Mouse (Mus musculus): ENCODE data around the gene Gadd45g.

Gene Gadd45g

DNA sequence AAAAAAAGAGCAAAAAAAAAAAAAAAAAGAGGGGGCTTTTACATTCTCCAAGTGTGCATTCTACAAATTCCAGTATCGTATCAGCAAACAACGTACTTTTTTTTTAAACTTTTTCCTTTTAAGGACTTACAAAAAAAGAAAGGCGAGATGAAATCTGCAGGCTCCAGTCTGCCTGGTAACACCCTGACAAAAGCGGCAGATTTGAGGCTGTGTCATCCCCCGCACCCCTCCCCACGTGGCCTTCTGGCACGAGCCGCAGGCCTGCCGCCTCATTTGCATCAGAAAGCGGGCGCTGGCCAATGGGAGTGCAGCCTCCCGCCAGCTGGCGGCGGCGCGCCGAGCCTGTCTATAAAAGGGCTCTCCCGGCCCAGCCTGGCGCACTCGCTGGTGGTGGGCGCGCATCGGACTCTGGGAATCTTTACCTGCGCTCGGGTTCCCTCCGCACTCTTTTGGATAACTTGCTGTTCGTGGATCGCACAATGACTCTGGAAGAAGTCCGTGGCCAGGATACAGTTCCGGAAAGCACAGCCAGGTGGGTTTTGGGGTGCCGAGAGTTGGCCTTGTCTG lies at the start of gene Gadd45g:
Gadd45g (plus strand) TSS at position 378 of the 567 bp plus-strand sequence.
- DNase-seq (ENCODE audit: extremely low read depth, low read depth), result peak; percentile 93

DNA sequence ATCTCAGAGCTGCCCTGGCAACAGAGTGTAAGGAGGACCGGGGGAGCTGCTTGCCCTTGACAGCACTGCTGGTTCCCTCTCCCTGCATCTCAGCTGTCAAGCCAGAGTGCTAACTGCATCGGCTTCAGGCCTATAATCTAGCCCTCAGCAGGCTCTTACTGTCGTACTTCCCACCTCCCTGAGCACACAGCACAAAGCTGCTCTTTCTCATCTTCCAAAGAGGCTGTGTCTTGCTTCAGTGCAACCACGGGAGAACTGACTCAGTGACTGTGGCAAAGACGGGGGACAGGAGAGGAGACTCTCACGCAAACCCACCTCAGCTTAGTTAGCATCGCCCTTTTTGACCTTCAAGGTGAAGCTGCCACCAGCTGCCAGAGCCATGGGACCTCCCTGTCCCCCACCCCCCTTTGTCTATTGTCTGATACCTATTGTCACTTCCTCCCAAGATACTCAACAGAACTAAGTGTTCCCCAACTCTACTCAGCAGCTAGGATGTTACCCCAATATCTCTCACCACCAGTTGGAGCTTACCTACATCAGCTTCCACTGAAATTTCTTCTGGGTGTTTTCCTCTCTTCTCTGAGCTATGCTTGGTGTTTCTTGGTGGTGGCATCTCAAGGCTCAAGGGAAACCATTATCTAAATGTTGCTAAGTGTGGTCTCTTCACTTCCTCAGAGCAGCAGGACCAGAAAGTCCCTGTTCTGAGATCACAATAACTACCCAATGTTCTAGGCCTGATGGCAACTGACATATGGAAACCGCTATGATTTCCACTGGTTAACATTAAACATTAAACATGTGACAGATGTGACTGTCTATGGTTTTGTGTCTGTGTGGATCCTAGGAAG lies 48.4 kb upstream of the Gadd45g start:
- DNase-seq (ENCODE audit: extremely low read depth, low read depth), result peak; percentile 21

DNA sequence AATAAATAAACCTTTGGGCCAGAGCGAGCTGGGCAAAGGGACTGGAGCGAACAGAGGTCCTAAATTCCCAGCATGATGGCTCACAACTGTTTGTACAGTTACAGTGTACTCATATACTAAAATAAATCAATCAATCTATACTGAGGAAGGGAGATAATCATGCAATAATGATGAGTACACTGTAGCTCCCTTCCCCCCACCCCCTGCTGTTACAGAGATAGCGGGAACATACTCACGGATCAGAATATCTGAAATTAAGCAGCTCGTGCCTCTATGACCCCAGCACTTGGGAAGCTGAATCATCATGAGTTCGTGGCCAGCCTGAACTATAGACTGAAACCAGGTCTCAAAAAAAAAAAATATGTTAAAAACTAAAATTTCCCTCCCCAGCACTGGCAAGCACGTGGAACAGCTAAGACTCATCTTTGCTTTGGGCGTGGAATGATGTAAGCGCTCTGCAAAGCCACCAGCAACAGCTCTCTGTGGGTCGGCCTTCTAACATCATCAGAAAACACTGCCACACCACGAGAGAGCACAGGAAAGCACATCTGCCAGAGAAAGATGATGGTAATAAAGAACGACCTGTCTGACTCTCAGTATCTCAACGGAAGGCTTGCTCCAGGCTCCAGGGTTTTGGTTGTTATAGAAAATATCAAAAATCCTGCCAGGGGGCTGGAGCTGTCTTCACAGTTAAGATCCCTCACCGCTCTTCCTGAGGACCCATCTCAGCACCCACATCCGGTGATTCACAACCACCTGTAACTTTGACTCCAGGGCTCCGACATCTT lies 46.5 kb upstream of the Gadd45g start:
- DNase-seq (ENCODE audit: extremely low read depth, low read depth), result no peak

DNA sequence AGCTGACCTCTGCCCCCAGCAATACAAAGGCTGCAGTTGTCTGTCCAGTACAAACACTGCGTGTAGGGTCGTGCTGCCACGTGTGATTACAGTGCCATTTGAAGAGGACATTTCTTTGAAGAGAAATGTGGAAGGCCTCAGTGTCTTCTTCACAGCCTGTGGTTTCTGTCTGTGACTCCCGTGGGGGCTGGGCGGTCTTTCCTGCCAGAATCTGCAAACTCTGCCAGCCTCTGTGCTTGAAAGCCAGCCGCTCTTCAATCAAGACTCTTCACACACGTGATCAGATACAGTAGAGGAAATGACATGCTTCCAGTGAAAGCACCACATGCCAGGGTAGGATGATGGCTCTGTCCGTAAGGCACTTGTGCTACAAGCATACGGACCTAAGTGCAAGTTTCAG lies 45.6 kb upstream of the Gadd45g start:
- no peak for DNase-seq (ENCODE audit: extremely low read depth, low read depth)

DNA sequence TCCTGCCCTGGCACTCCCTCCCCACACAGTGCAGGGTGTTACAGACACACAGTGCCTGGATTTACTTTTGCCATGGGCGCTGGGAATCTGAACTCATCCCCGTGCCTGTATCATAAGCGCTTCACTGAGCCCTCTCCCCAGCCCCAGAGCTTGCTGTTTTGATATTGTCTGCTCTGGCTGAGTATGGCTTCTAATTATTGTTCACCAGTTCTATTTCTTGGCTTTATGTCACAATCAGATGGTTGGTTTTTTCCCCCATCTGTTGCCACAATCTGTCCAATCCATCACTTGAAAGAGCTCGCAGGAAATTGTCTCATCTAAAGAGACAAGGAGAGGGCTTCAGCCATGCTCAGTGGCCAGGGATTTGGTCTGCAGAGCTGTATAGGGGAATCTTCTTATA lies 40.8 kb upstream of the Gadd45g start:
- DNase-seq (ENCODE audit: extremely low read depth, low read depth), result no peak

DNA sequence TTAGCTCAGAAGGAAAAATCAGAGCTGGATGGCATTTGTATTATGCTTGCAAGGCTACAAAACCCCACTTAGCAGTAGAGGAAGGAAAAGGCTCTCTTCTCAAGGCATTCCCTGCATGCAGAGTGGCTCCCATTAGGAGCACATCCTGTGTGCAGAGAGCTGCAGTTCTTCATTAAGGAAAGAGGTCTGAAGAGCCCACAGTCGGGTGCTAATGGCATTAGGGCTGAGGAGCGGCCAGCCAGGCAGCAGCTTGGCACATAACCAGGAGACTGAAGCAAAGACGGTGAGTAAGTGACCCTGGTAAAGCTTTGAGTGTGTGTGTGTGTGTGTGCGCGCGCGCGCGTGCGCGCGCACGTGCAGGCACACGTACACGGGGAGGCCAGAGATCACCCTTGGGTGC lies 40.3 kb upstream of the Gadd45g start:
- DNase-seq (ENCODE audit: extremely low read depth, low read depth), result no peak

DNA sequence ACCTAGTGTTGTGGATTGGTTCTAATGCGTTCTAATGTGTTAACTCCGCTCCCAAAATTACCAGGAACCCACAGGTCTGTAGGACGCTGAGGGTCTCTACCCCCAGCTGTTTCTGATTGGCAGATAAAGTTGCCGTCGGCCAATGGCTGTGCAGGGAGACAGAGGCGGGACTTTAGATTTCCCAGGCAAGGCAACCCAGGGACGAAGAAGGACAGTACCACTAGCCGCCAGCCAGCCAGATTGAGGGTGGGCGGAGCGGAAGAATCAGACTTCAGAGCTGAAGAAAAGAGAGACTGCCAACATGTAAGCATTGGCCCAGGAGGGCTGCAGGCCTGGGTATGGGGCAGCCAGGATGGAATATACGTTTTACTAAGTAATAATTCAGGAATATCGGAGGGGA lies 38.3 kb upstream of the Gadd45g start:
- no peak for DNase-seq (ENCODE audit: extremely low read depth, low read depth)

DNA sequence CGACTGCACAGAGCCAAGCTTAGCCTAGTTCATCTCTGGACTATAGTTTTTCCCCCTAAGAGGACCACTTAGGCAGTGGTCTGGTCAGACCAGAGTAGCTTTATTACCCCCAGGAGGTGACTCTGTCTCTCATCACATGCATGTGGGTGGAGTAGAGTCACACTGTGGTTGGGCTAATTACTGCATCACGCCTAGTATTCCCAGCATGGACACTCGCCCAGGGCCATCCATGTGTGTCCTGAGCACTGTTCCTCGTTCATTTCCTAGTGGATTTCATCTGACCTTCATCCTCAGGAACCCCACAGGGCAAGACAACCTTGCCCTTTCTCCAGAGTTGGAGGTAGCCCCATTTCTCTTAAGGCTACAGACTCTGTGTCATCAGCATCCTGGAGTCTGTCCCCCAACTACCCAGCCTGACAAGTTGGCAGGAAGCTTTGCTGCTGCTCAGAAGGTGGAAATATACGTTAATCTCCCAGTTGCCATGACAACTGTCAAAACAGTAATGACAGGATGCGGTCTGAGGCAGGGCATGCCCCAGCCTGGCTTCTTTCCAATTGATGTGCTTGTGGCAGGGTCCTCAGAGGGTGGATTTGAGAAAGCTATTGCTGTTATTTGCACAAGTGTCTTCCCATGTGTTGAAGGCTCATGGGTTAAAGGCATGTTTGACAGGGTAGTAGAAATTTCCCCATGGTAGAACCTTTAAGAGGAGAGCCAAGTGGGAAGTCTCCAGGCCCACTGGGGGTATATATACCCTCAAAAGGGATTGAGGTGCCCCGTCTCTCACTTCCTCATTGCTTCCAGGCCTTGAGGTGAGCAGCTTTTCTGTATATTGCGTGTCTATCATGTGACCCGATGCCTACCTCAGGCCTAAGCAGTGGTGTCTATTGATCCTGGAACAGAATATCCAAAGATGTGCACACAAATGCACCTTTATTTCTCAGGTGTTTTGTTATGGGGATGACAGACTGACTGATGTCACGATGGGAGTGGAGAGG lies 32.6 kb upstream of the Gadd45g start:
- DNase-seq (ENCODE audit: extremely low read depth, low read depth), result peak; percentile 87

DNA sequence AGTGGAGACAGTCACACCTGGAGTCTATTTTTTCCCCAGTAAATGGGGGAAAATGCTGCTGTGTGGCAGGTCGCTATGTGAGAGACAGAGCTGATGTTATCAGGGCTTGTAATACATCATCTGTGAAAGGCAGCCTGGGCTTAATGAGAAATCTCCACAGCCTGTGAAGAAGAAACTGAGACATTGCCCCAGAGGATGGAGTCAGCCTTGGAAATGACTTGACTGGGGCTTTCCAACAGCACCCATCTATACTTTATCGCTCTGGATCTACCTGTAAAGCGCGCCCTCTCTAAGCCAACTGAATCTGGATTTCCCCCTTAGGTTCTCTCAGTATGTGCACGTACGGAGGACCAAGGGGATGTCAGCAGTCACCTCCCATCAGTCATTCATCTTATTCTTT lies 31.8 kb upstream of the Gadd45g start:
- DNase-seq (ENCODE audit: extremely low read depth, low read depth), result no peak

DNA sequence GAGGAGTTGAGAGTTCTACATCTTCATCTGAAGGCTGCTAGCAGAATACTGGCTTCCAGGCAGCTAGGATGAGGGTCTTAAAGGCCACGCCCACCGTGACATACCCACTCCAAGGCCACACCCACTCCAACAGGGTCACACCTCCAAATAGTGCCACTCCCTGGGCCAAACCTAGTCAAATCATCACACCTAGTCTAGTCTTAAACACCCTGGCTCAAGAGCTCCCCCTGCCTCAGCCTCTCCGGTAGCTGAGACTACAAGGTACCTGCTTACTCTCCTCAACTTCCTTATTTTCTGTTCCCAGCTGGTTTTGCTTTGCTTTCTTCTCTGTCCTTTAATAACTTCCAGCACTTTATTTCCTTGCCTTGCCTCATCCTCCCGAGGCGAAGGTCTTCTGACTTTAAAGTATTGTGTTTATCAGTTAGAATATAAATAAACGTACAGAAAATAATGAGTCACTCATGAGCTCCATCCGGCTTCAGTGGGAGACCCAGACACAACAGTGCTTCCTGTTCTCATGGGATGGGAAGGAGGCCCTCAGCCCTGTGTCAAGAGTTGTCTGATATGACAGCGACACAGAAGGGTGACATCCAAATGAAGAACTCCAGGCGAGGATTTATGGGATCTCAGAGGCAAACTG lies 30.5 kb upstream of the Gadd45g start:
- DNase-seq (ENCODE audit: extremely low read depth, low read depth), result peak; percentile 71

DNA sequence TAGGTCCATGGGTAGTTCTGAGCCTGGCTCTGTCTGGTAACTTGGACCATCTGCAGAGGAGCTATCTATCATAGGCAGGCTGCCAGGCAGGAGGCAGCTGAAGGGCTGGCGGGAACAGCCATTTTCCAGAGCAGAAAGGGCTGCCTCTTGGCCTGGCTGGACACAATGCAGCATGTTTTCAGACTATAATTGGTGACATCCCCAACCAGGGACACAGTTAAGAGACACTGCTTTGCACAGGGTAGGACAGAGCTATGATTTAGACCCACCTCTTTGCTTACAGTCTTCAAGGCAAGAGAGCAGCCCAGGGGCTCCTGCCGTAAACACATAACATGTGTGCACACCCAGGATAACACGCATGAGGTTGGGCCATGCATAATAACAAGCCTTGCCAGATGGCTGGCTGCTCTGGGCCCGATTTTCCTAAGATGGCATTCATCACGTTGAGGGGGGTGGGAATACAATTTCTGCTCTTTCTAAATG lies 29.9 kb upstream of the Gadd45g start:
- DNase-seq (ENCODE audit: extremely low read depth, low read depth), result no peak

DNA sequence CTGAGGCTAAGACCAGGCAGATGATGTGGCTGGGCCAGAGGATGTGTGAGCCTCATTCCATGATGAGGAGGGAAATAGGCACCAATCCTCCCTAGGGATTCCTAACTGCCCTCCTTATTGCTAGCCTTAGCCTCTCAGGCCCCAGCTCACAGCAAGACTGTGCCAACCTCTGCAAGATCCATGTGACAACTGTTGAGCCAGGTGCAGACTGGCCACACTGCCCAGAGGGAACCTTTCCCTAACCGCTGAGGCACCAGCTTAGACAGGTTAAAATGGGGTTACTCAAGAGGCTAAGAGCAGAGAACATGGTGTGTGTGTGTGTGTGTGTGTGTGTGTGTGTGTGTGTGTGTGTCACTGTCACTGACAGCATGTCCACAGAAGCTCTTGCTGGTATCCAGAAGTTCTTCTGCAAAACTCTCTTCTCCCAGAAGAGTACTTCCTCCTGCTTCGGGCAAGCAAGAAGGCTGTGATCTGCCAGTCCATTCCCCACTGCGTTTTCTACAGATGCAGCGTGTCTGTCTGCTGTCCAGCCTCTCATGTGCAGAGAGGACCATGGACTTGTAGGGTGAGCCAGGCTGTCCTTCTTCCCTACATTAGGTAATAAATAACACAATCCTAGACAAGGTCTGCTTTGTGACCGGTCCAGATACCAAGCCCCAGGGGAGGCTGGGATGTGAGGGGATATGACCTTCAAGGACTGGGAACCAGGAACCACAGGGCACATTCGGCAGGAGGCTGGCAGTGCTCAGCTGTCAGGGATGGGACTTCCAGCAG lies 28.1 kb upstream of the Gadd45g start:
- no peak for DNase-seq (ENCODE audit: extremely low read depth, low read depth)

DNA sequence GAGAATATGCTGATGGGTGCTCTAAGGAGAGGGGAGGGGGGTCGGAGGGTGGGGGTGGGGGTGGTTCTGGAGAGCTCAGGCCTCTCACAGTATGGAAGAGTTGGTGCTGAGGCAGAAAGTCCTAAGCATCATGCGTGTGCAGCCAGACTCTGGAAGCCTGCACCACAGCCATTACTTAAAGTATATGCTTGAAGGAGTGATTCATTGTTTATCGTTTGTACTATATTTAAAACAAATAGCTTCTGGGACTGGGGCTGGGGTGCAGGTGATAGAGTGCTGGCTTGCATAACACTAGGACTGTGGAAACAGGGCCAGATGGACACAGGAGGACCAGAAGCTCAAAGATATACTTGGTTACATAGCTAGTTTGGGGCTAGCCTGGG lies 27.5 kb upstream of the Gadd45g start:
- DNase-seq (ENCODE audit: extremely low read depth, low read depth), result no peak

DNA sequence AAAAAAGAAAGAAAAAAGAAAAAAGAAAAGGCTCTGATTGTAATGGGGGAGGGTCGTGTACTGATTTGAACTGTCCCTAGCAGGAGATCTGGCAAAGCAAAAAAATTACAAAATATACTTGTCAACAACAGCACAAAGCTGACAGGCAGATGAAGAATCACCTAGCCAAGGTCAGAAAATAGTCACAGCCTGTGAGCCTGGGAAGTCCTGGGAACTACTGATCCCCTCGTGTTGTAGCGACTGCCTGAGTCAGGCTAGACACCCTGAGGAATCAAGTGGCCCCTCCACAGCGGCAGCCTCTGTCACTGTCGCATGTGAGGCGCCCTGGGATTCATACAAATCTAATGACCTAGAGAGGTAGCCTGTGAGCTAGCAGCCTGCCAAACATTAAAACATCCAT lies 27.1 kb upstream of the Gadd45g start:
- no peak for DNase-seq (ENCODE audit: extremely low read depth, low read depth)

DNA sequence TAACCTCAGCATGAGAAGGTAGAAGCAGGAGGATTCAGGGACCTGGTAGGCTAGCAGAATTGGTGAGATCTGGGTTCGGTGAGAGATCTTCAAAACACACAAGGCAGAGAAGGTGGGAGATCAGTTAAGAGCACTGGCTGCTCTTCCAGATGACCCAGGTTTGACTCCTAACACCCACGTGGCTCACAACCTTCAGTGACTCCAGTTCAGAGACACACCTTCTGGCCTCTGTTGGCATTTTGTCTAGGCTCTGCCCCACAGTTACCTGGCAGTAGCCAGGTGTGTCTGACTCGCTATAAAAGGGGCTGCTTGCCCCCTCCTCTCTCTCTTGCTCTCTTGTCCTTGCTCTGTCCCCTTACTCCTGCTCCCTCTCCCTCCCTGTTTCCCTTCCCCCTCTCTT lies 24.5 kb upstream of the Gadd45g start:
- no peak for DNase-seq (ENCODE audit: extremely low read depth, low read depth)

DNA sequence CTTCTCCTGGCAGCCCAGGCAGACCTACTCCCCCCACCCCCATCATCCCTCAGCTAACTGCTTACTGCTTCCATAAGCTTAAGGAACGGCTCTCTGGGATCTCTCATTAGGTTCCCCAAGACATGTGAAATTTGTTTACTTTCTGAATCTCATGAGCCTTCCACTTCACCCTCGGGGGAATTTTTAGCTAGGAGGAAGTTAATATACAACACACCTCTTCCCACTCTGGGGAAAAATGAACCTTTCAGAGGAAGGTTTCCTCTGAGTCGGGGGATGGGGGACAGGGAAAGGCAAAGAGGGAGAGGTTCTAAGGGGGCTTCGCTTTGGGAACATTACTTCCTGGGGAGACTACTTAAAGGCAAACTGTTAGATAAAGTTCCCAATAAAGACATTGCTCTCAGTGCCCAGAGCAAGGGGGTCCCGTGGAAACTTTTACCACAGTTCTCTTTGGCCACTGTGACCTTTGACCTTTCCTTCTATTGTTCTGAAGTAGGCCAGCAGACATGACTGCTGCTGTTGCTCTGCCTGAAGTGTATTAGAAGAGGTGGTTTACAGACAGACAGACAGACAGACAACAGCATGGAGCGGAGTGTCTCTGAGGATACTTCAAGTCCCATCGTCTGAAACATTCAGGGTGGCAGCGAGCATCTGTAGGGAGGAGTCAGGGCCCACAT lies 22.5 kb upstream of the Gadd45g start:
- DNase-seq (ENCODE audit: extremely low read depth, low read depth), result no peak

DNA sequence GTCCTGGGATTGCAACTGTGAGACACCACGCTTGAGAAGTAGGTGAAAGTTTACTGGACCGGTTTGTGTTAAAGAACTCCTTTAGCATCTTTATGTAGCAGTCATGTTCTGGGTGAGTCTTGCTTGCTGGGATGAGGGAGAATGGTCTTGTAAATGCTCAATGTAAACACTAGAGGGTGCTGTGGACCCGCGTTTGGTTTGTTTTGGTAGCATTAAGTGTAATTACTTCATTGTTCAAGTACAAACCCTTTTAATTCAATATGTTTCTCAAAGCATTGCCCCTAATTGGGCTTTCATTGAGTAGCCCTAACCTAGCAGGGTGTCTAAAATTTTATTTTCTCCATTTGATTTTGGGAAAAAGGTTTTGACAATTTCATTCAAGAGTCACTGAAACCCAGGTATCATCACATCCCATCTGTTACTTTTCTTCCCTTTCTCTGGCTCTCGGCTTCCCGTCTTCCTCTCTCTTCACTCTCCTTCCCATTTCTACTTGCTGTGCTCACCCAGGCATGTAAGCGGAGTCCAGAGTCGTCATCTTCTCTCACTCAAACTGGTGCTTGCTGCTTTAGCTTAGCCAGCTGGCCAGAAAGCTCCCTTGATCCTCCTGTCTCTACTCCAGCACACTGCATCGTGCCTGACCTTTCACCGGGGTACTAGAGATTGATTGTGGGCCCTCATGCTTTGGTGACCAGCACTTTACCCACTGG lies 15.6 kb upstream of the Gadd45g start:
- DNase-seq (ENCODE audit: extremely low read depth, low read depth), result peak; percentile 62

DNA sequence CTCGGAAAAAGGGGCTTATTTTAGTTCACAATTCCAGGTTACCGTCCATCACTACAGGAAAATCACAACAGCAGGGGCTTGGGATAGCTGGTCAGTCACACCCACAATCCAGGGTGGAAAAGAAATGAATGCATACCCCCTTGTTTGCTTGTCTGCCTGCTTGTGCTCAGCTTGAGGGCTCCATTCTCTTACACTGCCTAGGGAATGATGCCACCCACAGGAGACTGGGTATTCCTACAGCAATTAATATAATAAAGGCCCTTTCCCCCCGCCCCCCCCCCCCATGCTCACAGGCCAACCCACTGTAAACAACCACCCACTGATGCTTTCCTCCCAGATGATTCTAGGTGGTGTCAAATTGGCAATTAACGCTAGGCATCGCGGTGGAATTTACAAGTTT lies 14.0 kb upstream of the Gadd45g start:
- DNase-seq (ENCODE audit: extremely low read depth, low read depth), result no peak

DNA sequence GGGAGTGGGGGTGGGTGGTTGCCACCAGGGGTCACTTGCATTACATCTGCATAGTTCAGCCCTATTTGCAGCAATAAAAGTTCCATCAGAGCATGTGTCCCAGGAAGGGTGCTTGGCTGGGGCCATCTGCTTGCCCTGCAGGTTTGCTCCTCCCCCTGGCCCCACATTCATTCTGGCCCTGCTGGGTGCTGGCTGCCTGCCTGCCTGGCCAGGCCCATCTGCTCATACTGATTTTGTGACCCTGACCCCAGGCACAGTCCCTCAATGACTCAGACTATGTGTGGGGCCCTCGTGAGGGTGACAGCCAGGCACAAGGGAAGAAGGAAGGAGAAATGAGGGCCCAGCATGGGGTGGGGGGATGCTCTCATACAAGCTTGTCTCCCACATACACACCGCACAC lies 12.9 kb upstream of the Gadd45g start:
- no peak for DNase-seq (ENCODE audit: extremely low read depth, low read depth)
